Mouse (Mus musculus): ENCODE measurements around the gene Ms4a4c.

GRCm38 (mm10) chr19:11362002-11362401 is 42.6 kb upstream of the Ms4a4c start:
- no peak for TF ChIP-seq POLR2A (IDR thresholded peaks at IDR 0.05; ENCODE audit: insufficient read length, low read depth)
- TF ChIP-seq CEBPB (IDR thresholded peaks at IDR 0.05; ENCODE audit: insufficient read depth, poor library complexity, severe bottlenecking): no peak
- no peak for TF ChIP-seq POLR2AphosphoS2 (IDR thresholded peaks at IDR 0.05; ENCODE audit: insufficient read length, low read depth)
- no peak for TF ChIP-seq MYOG (IDR thresholded peaks at IDR 0.05; ENCODE audit: control insufficient read depth in 1 of 3, insufficient read depth in 1 of 3, insufficient read length in 2 of 3, low read depth in 2 of 3)
- TF ChIP-seq TCF12 (IDR thresholded peaks at IDR 0.05; ENCODE audit: insufficient read depth, poor library complexity, severe bottlenecking): no peak
- TF ChIP-seq USF1 (IDR thresholded peaks at IDR 0.05; ENCODE audit: low read depth): no peak
- TF ChIP-seq MAX (IDR thresholded peaks at IDR 0.05; ENCODE audit: low read depth): no peak
- no peak for TF ChIP-seq REST (IDR thresholded peaks at IDR 0.05; ENCODE audit: insufficient read depth, insufficient read length)
- TF ChIP-seq E2F4 (IDR thresholded peaks at IDR 0.05; ENCODE audit: insufficient read depth): no peak
- TF ChIP-seq MYOD1 (IDR thresholded peaks at IDR 0.05; ENCODE audit: control insufficient read depth in 1 of 3, insufficient read length in 2 of 3, low read depth in 2 of 3): no peak
